Comparison of ENCODE assay signal across 9 mouse cellular contexts in the genomic region with DNA sequence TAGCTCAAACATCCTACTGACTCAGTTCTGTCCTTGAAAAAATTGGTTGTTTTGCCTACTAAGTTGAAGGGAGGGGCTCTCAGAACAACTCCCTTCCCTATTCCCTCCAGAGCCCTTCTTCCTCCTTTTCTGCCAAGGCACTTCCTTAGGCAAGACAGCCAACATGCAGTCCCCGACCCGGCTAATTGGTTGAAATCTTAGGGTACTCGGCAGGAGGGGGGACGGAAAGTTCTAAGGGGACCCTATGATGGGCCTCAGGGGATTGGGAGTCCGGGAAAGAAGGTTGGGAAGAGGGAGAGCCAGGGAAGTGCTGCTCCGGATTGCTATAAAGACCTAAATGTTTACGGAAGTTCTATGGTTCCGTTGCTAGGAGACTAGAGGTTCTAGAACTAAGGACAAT. TPM values are rescaled to one million over a fixed set of nuclear protein-coding genes. Genes with fewer than 3 reads are reported as not detected.
DNase-seq lines count a peak whose midpoint lies in the region; ATAC-seq and TF ChIP-seq lines count a peak whose summit lies in the region.
"Had no signal": no experiment of that assay in that cellular context is flagged by ENCODE, and none has a peak within 500 bp of the region (broad histone marks: within the 10 kb centered on the region; RNA-seq: fewer than 3 reads in every experiment).

No protein-coding gene starts in this region.

- 5% methylated on average over 8 of the region's 8 CpGs for WGBS in cerebellum, adult 2 months
- 12% methylated on average over 8 of the region's 8 CpGs for WGBS in heart, embryonic 11.5 days (ENCODE audit: insufficient replicate concordance)
- WGBS in liver, embryonic 12.5 days (ENCODE audit: insufficient replicate concordance), result 3% methylated on average over 8 of the region's 8 CpGs
- 11% methylated on average over 8 of the region's 8 CpGs for WGBS in neural tube, embryonic 13.5 days

- ATAC-seq in heart, embryonic 11.5 days (replicated peaks; ENCODE audit: insufficient number of reproducible peaks, low FRiP score, low TSS enrichment), result no peak
- no peak for ATAC-seq in liver, embryonic 12.5 days
- ATAC-seq in neural tube, embryonic 13.5 days (ENCODE audit: low read depth), result peak; percentile 7
- ATAC-seq in erythroid progenitor cell, adult 5-6 weeks (replicated peaks; ENCODE audit: low FRiP score, poor library complexity, severe bottlenecking), result no peak

- no peak for TF ChIP-seq EP300 in ES-Bruce4 (IDR thresholded peaks at IDR 0.05; ENCODE audit: insufficient read depth, low read depth, low read length)

- H3K9me3 ChIP-seq in ES-Bruce4 (replicated peaks; ENCODE audit: control insufficient read depth, insufficient read depth, low read length, poor library complexity, severe bottlenecking), result no peaks in the 10 kb centered on the region
- no peaks in the 10 kb centered on the region for H3K9me3 ChIP-seq in heart, embryonic 11.5 days (replicated peaks; ENCODE audit: control insufficient read depth, low read length)
- H3K9me3 ChIP-seq in liver, embryonic 12.5 days (replicated peaks), result no peaks in the 10 kb centered on the region
- no peaks in the 10 kb centered on the region for H3K9me3 ChIP-seq in neural tube, embryonic 13.5 days

- TF ChIP-seq POLR2A in cerebellum, adult 2 months (IDR thresholded peaks at IDR 0.05; ENCODE audit: borderline replicate concordance, insufficient read depth, low read length), result no peak
- no peak for TF ChIP-seq POLR2A in ES-Bruce4 (IDR thresholded peaks at IDR 0.05; ENCODE audit: insufficient read depth, low read length)

- H3K27me3 ChIP-seq in cerebellum, adult 2 months (ENCODE audit: control insufficient read depth, insufficient read depth, low read length), result no peaks in the 10 kb centered on the region
- no peaks in the 10 kb centered on the region for H3K27me3 ChIP-seq in ES-Bruce4 (ENCODE audit: control insufficient read depth, insufficient read depth, low read length, poor library complexity, severe bottlenecking)
- H3K27me3 ChIP-seq in heart, embryonic 11.5 days (ENCODE audit: control insufficient read depth, insufficient read depth, low read length), result no peaks in the 10 kb centered on the region
- H3K27me3 ChIP-seq in liver, embryonic 12.5 days (replicated peaks), result no peaks in the 10 kb centered on the region
- H3K27me3 ChIP-seq in neural tube, embryonic 13.5 days, result no peaks in the 10 kb centered on the region

- TF ChIP-seq CTCF in cerebellum, adult 2 months (IDR thresholded peaks at IDR 0.05; ENCODE audit: borderline replicate concordance, insufficient read depth, low read depth, low read length), result no peak
- TF ChIP-seq CTCF in ES-Bruce4 (IDR thresholded peaks at IDR 0.05; ENCODE audit: low read depth, low read length), result no peak

- peak in 1 of 2 experiments; percentile 39 for DNase-seq in cerebellum, adult 2 months
- DNase-seq in cerebellum, adult 18-20 months, result no peak
- no peak for DNase-seq in left cerebral cortex, postnatal 14 days (ENCODE audit: low spot score in 2 of 2)

- peak overlapping the region; percentile 92 for H3K4me2 ChIP-seq in heart, embryonic 11.5 days
- H3K4me2 ChIP-seq in liver, embryonic 12.5 days, result peak overlapping the region; percentile 87
- H3K4me2 ChIP-seq in neural tube, embryonic 13.5 days, result peak overlapping the region; percentile 91

- H3K27ac ChIP-seq in cerebellum, adult 2 months (ENCODE audit: insufficient read depth, low read length), result 0 out of 2 replicates have a peak overlapping the region, but pooled peaks have one; percentile 4
- 0 out of 2 replicates have a peak overlapping the region, but pooled peaks have one; percentile 5 for H3K27ac ChIP-seq in ES-Bruce4 (ENCODE audit: insufficient read depth, low read length)
- H3K27ac ChIP-seq in heart, embryonic 11.5 days (ENCODE audit: low read depth, low read length), result no peak overlapping the region
- peak overlapping the region; percentile 90; the same call in 1 of the 2 replicates for H3K27ac ChIP-seq in liver, embryonic 12.5 days
- H3K27ac ChIP-seq in neural tube, embryonic 13.5 days (replicated peaks), result 0 out of 2 replicates have a peak overlapping the region, but pooled peaks have one; percentile 52

- peak overlapping the region; percentile 29 for H3K9ac ChIP-seq in ES-Bruce4 (ENCODE audit: low read depth, poor library complexity, severe bottlenecking)
- peak overlapping the region; percentile 47; the same call in 1 of the 2 replicates for H3K9ac ChIP-seq in heart, embryonic 11.5 days (ENCODE audit: low read depth, low read length)
- peak overlapping the region; percentile 95; the same call in 1 of the 2 replicates for H3K9ac ChIP-seq in liver, embryonic 12.5 days
- H3K9ac ChIP-seq in neural tube, embryonic 13.5 days, result no peak overlapping the region

- H3K36me3 ChIP-seq in ES-Bruce4 (ENCODE audit: control insufficient read depth, insufficient read depth, low read length, poor library complexity, severe bottlenecking), result peaks cover 14% of the 10 kb centered on the region; the same call in 1 of the 2 replicates
- peaks cover 17% of the 10 kb centered on the region; the same call in 1 of the 2 replicates for H3K36me3 ChIP-seq in heart, embryonic 11.5 days (ENCODE audit: control insufficient read depth, insufficient read depth, low read length)
- peaks cover 29% of the 10 kb centered on the region for H3K36me3 ChIP-seq in liver, embryonic 12.5 days
- peaks cover 49% of the 10 kb centered on the region for H3K36me3 ChIP-seq in neural tube, embryonic 13.5 days

- peaks cover 14% of the 10 kb centered on the region for H3K4me1 ChIP-seq in cerebellum, adult 2 months (ENCODE audit: control insufficient read depth, insufficient read depth, low read length)
- H3K4me1 ChIP-seq in ES-Bruce4 (ENCODE audit: control insufficient read depth, insufficient read depth, low read length), result no peaks in the 10 kb centered on the region
- H3K4me1 ChIP-seq in heart, embryonic 11.5 days (ENCODE audit: control insufficient read depth, insufficient read depth, low read length), result peaks cover 5% of the 10 kb centered on the region
- H3K4me1 ChIP-seq in liver, embryonic 12.5 days, result peaks cover 35% of the 10 kb centered on the region
- peaks cover 20% of the 10 kb centered on the region for H3K4me1 ChIP-seq in neural tube, embryonic 13.5 days (replicated peaks)

- peak overlapping the region; percentile 75 for H3K4me3 ChIP-seq in cerebellum, adult 2 months (replicated peaks; ENCODE audit: insufficient read depth, low read depth, low read length)
- H3K4me3 ChIP-seq in ES-Bruce4 (ENCODE audit: low read depth, low read length), result peak overlapping the region; percentile 41
- H3K4me3 ChIP-seq in heart, embryonic 11.5 days (ENCODE audit: low read depth, low read length), result peak overlapping the region; percentile 91
- peak overlapping the region; percentile 90 for H3K4me3 ChIP-seq in liver, embryonic 12.5 days
- peak overlapping the region; percentile 99 for H3K4me3 ChIP-seq in neural tube, embryonic 13.5 days

- intact Hi-C loops in left cerebral cortex, postnatal 14 days (cut with DNase I), result loop anchor here (5.0 kb wide), 1 partner anchor 42 kb away; a partner anchor contains a TSS

RNA-seq across cellular contexts. Expression of a gene that starts 0.2 kb away (rescaled TPM):
- 255 and 281 TPM in 2 replicates for polyA plus RNA-seq in cerebellum, adult 2 months (2012; rRNA removed)
- polyA plus RNA-seq in ES-Bruce4 (2011; ENCODE audit: insufficient read depth, insufficient read length, low read depth, missing spikeins), result 42.8 and 53.3 TPM in 2 replicates
- polyA plus RNA-seq in heart, embryonic 11.5 days (2014; fragmentation: Nextera tagmentation; extraction: Ambion mirVana), result 62.8 and 63.0 TPM in 2 replicates
- 59.2 and 63.2 TPM in 2 replicates for polyA plus RNA-seq in liver, embryonic 12.5 days (2016; fragmentation: Nextera tagmentation; extraction: Ambion mirVana)
- polyA plus RNA-seq in neural tube, embryonic 13.5 days (2015; fragmentation: Nextera tagmentation; extraction: Ambion mirVana), result 121 and 124 TPM in 2 replicates
- total RNA-seq in left cerebral cortex, postnatal 14 days (2021), result 100 to 1,000 TPM; 187 to 196 TPM
- 29.8 and 30.3 TPM in 2 replicates for total RNA-seq in erythroid progenitor cell, adult 5-6 weeks (2015; ENCODE audit: low replicate concordance)
- 19.7 and 27.1 TPM in 2 replicates for total RNA-seq in erythroid progenitor cell, adult 5-6 weeks (2017; ENCODE audit: low replicate concordance)

RNA-seq across cellular contexts. Expression of a gene that starts 0.4 kb away (rescaled TPM):
- 0.92 and 1.1 TPM in 2 replicates for polyA plus RNA-seq in cerebellum, adult 2 months (2012; rRNA removed)
- polyA plus RNA-seq in ES-Bruce4 (2011; ENCODE audit: insufficient read depth, insufficient read length, low read depth, missing spikeins), result 1.4 and 2.4 TPM in 2 replicates
- 1.1 and 1.2 TPM in 2 replicates for polyA plus RNA-seq in heart, embryonic 11.5 days (2014; fragmentation: Nextera tagmentation; extraction: Ambion mirVana)
- 0.29 and 0.44 TPM in 2 replicates for polyA plus RNA-seq in liver, embryonic 12.5 days (2016; fragmentation: Nextera tagmentation; extraction: Ambion mirVana)
- 1.2 and 1.4 TPM in 2 replicates for polyA plus RNA-seq in neural tube, embryonic 13.5 days (2015; fragmentation: Nextera tagmentation; extraction: Ambion mirVana)
- total RNA-seq in left cerebral cortex, postnatal 14 days (2021), result under 1 TPM in 1 of 2 experiments, not detected in 1; 0.42 TPM
- total RNA-seq in erythroid progenitor cell, adult 5-6 weeks (2015; ENCODE audit: low replicate concordance), result 2.9 TPM in 1 of 2 replicates, not detected in the other
- not detected in 2 replicates for total RNA-seq in erythroid progenitor cell, adult 5-6 weeks (2017; ENCODE audit: low replicate concordance)

RNA-seq across cellular contexts. Expression of a gene that starts 25.1 kb away (rescaled TPM):
- 359 and 364 TPM in 2 replicates for polyA plus RNA-seq in cerebellum, adult 2 months (2012; rRNA removed)
- 1.4 and 1.9 TPM in 2 replicates for polyA plus RNA-seq in ES-Bruce4 (2011; ENCODE audit: insufficient read depth, insufficient read length, low read depth, missing spikeins)
- polyA plus RNA-seq in heart, embryonic 11.5 days (2014; fragmentation: Nextera tagmentation; extraction: Ambion mirVana), result 0.20 and 0.31 TPM in 2 replicates
- 0.06 and 0.39 TPM in 2 replicates for polyA plus RNA-seq in liver, embryonic 12.5 days (2016; fragmentation: Nextera tagmentation; extraction: Ambion mirVana)
- polyA plus RNA-seq in neural tube, embryonic 13.5 days (2015; fragmentation: Nextera tagmentation; extraction: Ambion mirVana), result 34.7 and 35.1 TPM in 2 replicates
- 100 to 1,000 TPM; 335 to 339 TPM for total RNA-seq in left cerebral cortex, postnatal 14 days (2021)
- total RNA-seq in erythroid progenitor cell, adult 5-6 weeks (2015; ENCODE audit: low replicate concordance), result not detected in 2 replicates
- 0.45 TPM in 1 of 2 replicates, not detected in the other for total RNA-seq in erythroid progenitor cell, adult 5-6 weeks (2017; ENCODE audit: low replicate concordance)

RNA-seq across cellular contexts. Expression of a gene that starts 26.1 kb away (rescaled TPM):
- 41.8 and 42.4 TPM in 2 replicates for polyA plus RNA-seq in cerebellum, adult 2 months (2012; rRNA removed)
- polyA plus RNA-seq in ES-Bruce4 (2011; ENCODE audit: insufficient read depth, insufficient read length, low read depth, missing spikeins), result 0.36 and 0.41 TPM in 2 replicates
- polyA plus RNA-seq in heart, embryonic 11.5 days (2014; fragmentation: Nextera tagmentation; extraction: Ambion mirVana), result 0.23 TPM in 1 of 2 replicates, not detected in the other
- not detected in 2 replicates for polyA plus RNA-seq in liver, embryonic 12.5 days (2016; fragmentation: Nextera tagmentation; extraction: Ambion mirVana)
- 5.6 and 6.6 TPM in 2 replicates for polyA plus RNA-seq in neural tube, embryonic 13.5 days (2015; fragmentation: Nextera tagmentation; extraction: Ambion mirVana)
- total RNA-seq in left cerebral cortex, postnatal 14 days (2021), result 10 to 100 TPM; 49.1 to 52.0 TPM
- total RNA-seq in erythroid progenitor cell, adult 5-6 weeks (2015; ENCODE audit: low replicate concordance), result not detected in 2 replicates
- not detected in 2 replicates for total RNA-seq in erythroid progenitor cell, adult 5-6 weeks (2017; ENCODE audit: low replicate concordance)
- total RNA-seq: heart, adult 18-20 months had no signal

RNA-seq across cellular contexts. Expression of a gene that starts 38.9 kb away (rescaled TPM):
- polyA plus RNA-seq in cerebellum, adult 2 months (2012; rRNA removed), result 19.9 and 21.0 TPM in 2 replicates
- 17.9 and 18.8 TPM in 2 replicates for polyA plus RNA-seq in ES-Bruce4 (2011; ENCODE audit: insufficient read depth, insufficient read length, low read depth, missing spikeins)
- polyA plus RNA-seq in heart, embryonic 11.5 days (2014; fragmentation: Nextera tagmentation; extraction: Ambion mirVana), result 8.2 and 8.5 TPM in 2 replicates
- 8.3 and 8.9 TPM in 2 replicates for polyA plus RNA-seq in liver, embryonic 12.5 days (2016; fragmentation: Nextera tagmentation; extraction: Ambion mirVana)
- 6.6 and 7.2 TPM in 2 replicates for polyA plus RNA-seq in neural tube, embryonic 13.5 days (2015; fragmentation: Nextera tagmentation; extraction: Ambion mirVana)
- total RNA-seq in left cerebral cortex, postnatal 14 days (2021), result 1 to 10 TPM; 4.9 to 5.1 TPM
- total RNA-seq in erythroid progenitor cell, adult 5-6 weeks (2015; ENCODE audit: low replicate concordance), result 0.36 and 0.42 TPM in 2 replicates
- 6.7 and 7.7 TPM in 2 replicates for total RNA-seq in erythroid progenitor cell, adult 5-6 weeks (2017; ENCODE audit: low replicate concordance)

Comparison
In these comparisons a context has a peak if more than half of its experiments do, and no peak if none do; other contexts are left out.
1. H3K4me3 ChIP-seq: peak in every context shown above with its lines; median percentile 99 in neural tube, embryonic 13.5 days; 91 in heart, embryonic 11.5 days; 90 in liver, embryonic 12.5 days; 75 in cerebellum, adult 2 months; 41 in ES-Bruce4.
2. RNA of a gene that starts 25.1 kb away (polyA plus RNA-seq): 359 to 364 TPM in cerebellum, adult 2 months and 34.7 to 35.1 TPM in neural tube, embryonic 13.5 days; 1.4 to 1.9 TPM in ES-Bruce4, 0.06 to 0.39 TPM in liver, embryonic 12.5 days and 0.20 to 0.31 TPM in heart, embryonic 11.5 days; every median in the first group is over 10 times any median in the second.
3. Peak in every context shown above with its lines, with median percentiles within 50 percentile points of each other: H3K4me2 ChIP-seq.